Mouse (Mus musculus) fat pad, adult 2 months (tissue): Measurements from ENCODE around the gene Gpr87.
"Not testable (repeated sequence)": the region's sequence is repeated elsewhere in the genome, so short reads cannot be mapped to it uniquely, and the experiment has no call there.

ENCODE experiments used
- DNase-seq: peaks from one replicate; pipeline ENCODE4 v3.0.0-alpha.2; 2011; ENCODE audit warnings: low read depth, low spot score; ENCODE audit errors: extremely low read depth

Gpr87 gene

GRCm38 (mm10) chr3:59140941-59141340, 54.0 kb downstream of the Gpr87 start:
- DNase-seq, result not testable (repeated sequence)

GRCm38 (mm10) chr3:59140115-59140514, 54.8 kb downstream of the Gpr87 start:
- DNase-seq, result no peak

GRCm38 (mm10) chr3:59139651-59140051, 55.3 kb downstream of the Gpr87 start:
- no peak for DNase-seq

GRCm38 (mm10) chr3:59138946-59139468, 55.9 kb downstream of the Gpr87 start:
- DNase-seq, result no peak

- no peak for DNase-seq
Observed at GRCm38 (mm10) chr3:59135911-59136653, 58.8 kb downstream of the Gpr87 start.

- no peak for DNase-seq
Observed at GRCm38 (mm10) chr3:59133189-59133588, 61.7 kb downstream of the Gpr87 start.

- DNase-seq, result no peak
Observed at GRCm38 (mm10) chr3:59131966-59132365, 62.9 kb downstream of the Gpr87 start.

- no peak for DNase-seq
Observed at GRCm38 (mm10) chr3:59131081-59131480, 63.8 kb downstream of the Gpr87 start.

- no peak for DNase-seq
Observed at GRCm38 (mm10) chr3:59130431-59130830, 64.5 kb downstream of the Gpr87 start.

GRCm38 (mm10) chr3:59129547-59129946, 65.4 kb downstream of the Gpr87 start:
- no peak for DNase-seq
